Mouse (Mus musculus): Measurements from ENCODE around the gene Nkd1.

GRCm38 (mm10) chr8:88637092-88638000 is 116.2 kb downstream of the Nkd1 start:
- no peak for TF ChIP-seq ZC3H11A (IDR thresholded peaks at IDR 0.05; ENCODE audit: borderline replicate concordance, low read depth, low read length)
- no peak for TF ChIP-seq MAFK (IDR thresholded peaks at IDR 0.05; ENCODE audit: insufficient read depth, low read depth, low read length)
- no peak for TF ChIP-seq CHD2 (IDR thresholded peaks at IDR 0.05; ENCODE audit: low read depth, low read length)
- TF ChIP-seq ZNF384 (IDR thresholded peaks at IDR 0.05; ENCODE audit: low read depth, low read length): no peak
